Mouse (Mus musculus): ENCODE measurements at regions not wholly inside any gene's neighbourhood (a gene's known extent, or its start where the extent isn't known, plus 50 kb on each side); places are given as distances from the start of the nearest gene placed in this dataset.

- Histone ChIP-seq H3K9ac (ENCODE audit: low read depth, low read length) (no peak overlapping the region), H3K27me3 (ENCODE audit: control insufficient read depth, insufficient read depth, low read length) (no peaks in the 10 kb centered on the region), H3K36me3 (ENCODE audit: control insufficient read depth, insufficient read depth, low read length) (no peaks in the 10 kb centered on the region), H3K4me3 (ENCODE audit: insufficient read depth, low read depth, low read length) (no peak overlapping the region), H3K4me1 (ENCODE audit: control insufficient read depth, insufficient read depth, low read length) (peaks cover 16% of the 10 kb centered on the region), H3K79me2 (ENCODE audit: control insufficient read depth, insufficient read depth, low read length) (no peaks in the 10 kb centered on the region), H3K27ac (replicated peaks; ENCODE audit: insufficient read depth, low read depth, low read length) (no peak overlapping the region)
- DNase-seq (ENCODE audit: extremely low read depth, low read depth, low spot score): no peak
- no peak for TF ChIP-seq POLR2A (IDR thresholded peaks at IDR 0.05; ENCODE audit: extremely low read depth, insufficient read depth, low read length)
- no peak for TF ChIP-seq CTCF (IDR thresholded peaks at IDR 0.05; ENCODE audit: low read depth, low read length)
- 96% methylated on average over 4 of the region's 4 CpGs for WGBS
These were observed 106.7 kb upstream of the Pik3r1 start for GRCm38 (mm10) chr13:101874761-101875160.

GRCm38 (mm10) chr13:101876069-101876468, 108.1 kb upstream of the Pik3r1 start:
- no peaks in the 10 kb centered on the region for H3K36me3 ChIP-seq (ENCODE audit: control insufficient read depth, insufficient read depth, low read length)
- no peaks in the 10 kb centered on the region for H3K27me3 ChIP-seq (ENCODE audit: control insufficient read depth, insufficient read depth, low read length)
- TF ChIP-seq CTCF (IDR thresholded peaks at IDR 0.05; ENCODE audit: low read depth, low read length) (no peak), POLR2A (IDR thresholded peaks at IDR 0.05; ENCODE audit: extremely low read depth, insufficient read depth, low read length) (no peak)
- H3K79me2 ChIP-seq (ENCODE audit: control insufficient read depth, insufficient read depth, low read length): no peaks in the 10 kb centered on the region
- no peak overlapping the region for H3K27ac ChIP-seq (replicated peaks; ENCODE audit: insufficient read depth, low read depth, low read length)
- H3K9ac ChIP-seq (ENCODE audit: low read depth, low read length): no peak overlapping the region
- H3K4me3 ChIP-seq (ENCODE audit: insufficient read depth, low read depth, low read length): no peak overlapping the region
- peak; percentile 76 for DNase-seq (ENCODE audit: extremely low read depth, low read depth, low spot score)
- peaks cover 16% of the 10 kb centered on the region for H3K4me1 ChIP-seq (ENCODE audit: control insufficient read depth, insufficient read depth, low read length)
- WGBS: 27% methylated on average over 2 of the region's 2 CpGs

- TF ChIP-seq CTCF (IDR thresholded peaks at IDR 0.05; ENCODE audit: low read depth, low read length): no peak
- H3K36me3 ChIP-seq (ENCODE audit: control insufficient read depth, insufficient read depth, low read length): no peaks in the 10 kb centered on the region
- peaks cover 16% of the 10 kb centered on the region for H3K4me1 ChIP-seq (ENCODE audit: control insufficient read depth, insufficient read depth, low read length)
- WGBS: 80% methylated on average over 3 of the region's 3 CpGs
- no peak overlapping the region for H3K4me3 ChIP-seq (ENCODE audit: insufficient read depth, low read depth, low read length)
- no peaks in the 10 kb centered on the region for H3K27me3 ChIP-seq (ENCODE audit: control insufficient read depth, insufficient read depth, low read length)
- no peaks in the 10 kb centered on the region for H3K79me2 ChIP-seq (ENCODE audit: control insufficient read depth, insufficient read depth, low read length)
- H3K9ac ChIP-seq (ENCODE audit: low read depth, low read length): no peak overlapping the region
- DNase-seq (ENCODE audit: extremely low read depth, low read depth, low spot score): no peak
- H3K27ac ChIP-seq (replicated peaks; ENCODE audit: insufficient read depth, low read depth, low read length): peak overlapping the region; percentile 39; the same call in 1 of the 2 replicates
These were observed 108.6 kb upstream of the Pik3r1 start for GRCm38 (mm10) chr13:101876601-101877000.

GRCm38 (mm10) chr13:101878168-101878567, 110.2 kb upstream of the Pik3r1 start:
- H3K27ac ChIP-seq (replicated peaks; ENCODE audit: insufficient read depth, low read depth, low read length): no peak overlapping the region
- no peaks in the 10 kb centered on the region for H3K36me3 ChIP-seq (ENCODE audit: control insufficient read depth, insufficient read depth, low read length)
- no peak for TF ChIP-seq POLR2A (IDR thresholded peaks at IDR 0.05; ENCODE audit: extremely low read depth, insufficient read depth, low read length)
- TF ChIP-seq CTCF (IDR thresholded peaks at IDR 0.05; ENCODE audit: low read depth, low read length): no peak
- no peak for DNase-seq (ENCODE audit: extremely low read depth, low read depth, low spot score)
- no peak overlapping the region for H3K4me3 ChIP-seq (ENCODE audit: insufficient read depth, low read depth, low read length)
- no peaks in the 10 kb centered on the region for H3K27me3 ChIP-seq (ENCODE audit: control insufficient read depth, insufficient read depth, low read length)
- peaks cover 10% of the 10 kb centered on the region; the same call in 1 of the 2 replicates for H3K4me1 ChIP-seq (ENCODE audit: control insufficient read depth, insufficient read depth, low read length)
- no peak overlapping the region for H3K9ac ChIP-seq (ENCODE audit: low read depth, low read length)
- H3K79me2 ChIP-seq (ENCODE audit: control insufficient read depth, insufficient read depth, low read length): no peaks in the 10 kb centered on the region

GRCm38 (mm10) chr13:101879561-101880081, 111.6 kb upstream of the Pik3r1 start:
- no peaks in the 10 kb centered on the region for H3K27me3 ChIP-seq (ENCODE audit: control insufficient read depth, insufficient read depth, low read length)
- no peak for DNase-seq (ENCODE audit: extremely low read depth, low read depth, low spot score)
- H3K36me3 ChIP-seq (ENCODE audit: control insufficient read depth, insufficient read depth, low read length): no peaks in the 10 kb centered on the region
- no peak for TF ChIP-seq POLR2A (IDR thresholded peaks at IDR 0.05; ENCODE audit: extremely low read depth, insufficient read depth, low read length)
- no peak for TF ChIP-seq CTCF (IDR thresholded peaks at IDR 0.05; ENCODE audit: low read depth, low read length)
- no peak overlapping the region for H3K9ac ChIP-seq (ENCODE audit: low read depth, low read length)
- H3K4me3 ChIP-seq (ENCODE audit: insufficient read depth, low read depth, low read length): no peak overlapping the region
- peaks cover 10% of the 10 kb centered on the region; the same call in 1 of the 2 replicates for H3K4me1 ChIP-seq (ENCODE audit: control insufficient read depth, insufficient read depth, low read length)
- no peak overlapping the region for H3K27ac ChIP-seq (replicated peaks; ENCODE audit: insufficient read depth, low read depth, low read length)
- H3K79me2 ChIP-seq (ENCODE audit: control insufficient read depth, insufficient read depth, low read length): no peaks in the 10 kb centered on the region
- 66% methylated on average over 8 of the region's 8 CpGs for WGBS

GRCm38 (mm10) chr13:101883177-101883576, 115.2 kb upstream of the Pik3r1 start:
- Histone ChIP-seq H3K36me3 (ENCODE audit: control insufficient read depth, insufficient read depth, low read length) (no peaks in the 10 kb centered on the region), H3K79me2 (ENCODE audit: control insufficient read depth, insufficient read depth, low read length) (no peaks in the 10 kb centered on the region), H3K4me1 (ENCODE audit: control insufficient read depth, insufficient read depth, low read length) (no peaks in the 10 kb centered on the region), H3K4me3 (ENCODE audit: insufficient read depth, low read depth, low read length) (no peak overlapping the region), H3K27ac (replicated peaks; ENCODE audit: insufficient read depth, low read depth, low read length) (no peak overlapping the region), H3K9ac (ENCODE audit: low read depth, low read length) (no peak overlapping the region), H3K27me3 (ENCODE audit: control insufficient read depth, insufficient read depth, low read length) (no peaks in the 10 kb centered on the region)
- no peak for TF ChIP-seq POLR2A (IDR thresholded peaks at IDR 0.05; ENCODE audit: extremely low read depth, insufficient read depth, low read length)
- DNase-seq (ENCODE audit: extremely low read depth, low read depth, low spot score): no peak

Data from liver, adult 2 months (tissue).